Mouse (Mus musculus): Measurements from ENCODE around the gene Alox12.

DNA sequence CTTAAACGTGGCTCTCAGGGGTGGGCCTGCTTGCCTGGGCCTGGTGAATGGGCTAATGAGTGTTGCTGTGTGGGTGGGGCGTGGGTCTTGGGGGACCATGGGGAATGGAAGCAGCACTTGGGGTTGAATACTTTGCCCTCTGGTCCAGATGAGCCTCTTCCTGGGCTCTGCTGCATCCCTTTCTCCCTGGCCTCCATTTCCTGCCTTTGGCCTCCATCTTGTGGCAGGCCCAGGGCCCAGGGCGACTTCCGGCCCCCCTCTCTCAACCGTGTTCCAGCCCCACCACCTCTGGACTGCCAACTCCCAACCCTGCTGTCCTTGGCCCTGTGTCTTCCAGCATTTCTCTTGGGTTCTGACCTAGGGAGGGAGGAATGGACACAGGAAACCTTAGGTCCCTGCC, 21.1 kb downstream of the Alox12 start:
- TF ChIP-seq CTCF (IDR thresholded peaks at IDR 0.05; ENCODE audit: borderline replicate concordance, control insufficient read depth, extremely low read depth, insufficient read depth, low read length, poor library complexity) (no peak), POLR2A (IDR thresholded peaks at IDR 0.05; ENCODE audit: control insufficient read depth, extremely low read depth, insufficient read depth, low read length, poor library complexity) (no peak)

Data from thymus, adult 2 months (tissue).